In the genomic region with DNA sequence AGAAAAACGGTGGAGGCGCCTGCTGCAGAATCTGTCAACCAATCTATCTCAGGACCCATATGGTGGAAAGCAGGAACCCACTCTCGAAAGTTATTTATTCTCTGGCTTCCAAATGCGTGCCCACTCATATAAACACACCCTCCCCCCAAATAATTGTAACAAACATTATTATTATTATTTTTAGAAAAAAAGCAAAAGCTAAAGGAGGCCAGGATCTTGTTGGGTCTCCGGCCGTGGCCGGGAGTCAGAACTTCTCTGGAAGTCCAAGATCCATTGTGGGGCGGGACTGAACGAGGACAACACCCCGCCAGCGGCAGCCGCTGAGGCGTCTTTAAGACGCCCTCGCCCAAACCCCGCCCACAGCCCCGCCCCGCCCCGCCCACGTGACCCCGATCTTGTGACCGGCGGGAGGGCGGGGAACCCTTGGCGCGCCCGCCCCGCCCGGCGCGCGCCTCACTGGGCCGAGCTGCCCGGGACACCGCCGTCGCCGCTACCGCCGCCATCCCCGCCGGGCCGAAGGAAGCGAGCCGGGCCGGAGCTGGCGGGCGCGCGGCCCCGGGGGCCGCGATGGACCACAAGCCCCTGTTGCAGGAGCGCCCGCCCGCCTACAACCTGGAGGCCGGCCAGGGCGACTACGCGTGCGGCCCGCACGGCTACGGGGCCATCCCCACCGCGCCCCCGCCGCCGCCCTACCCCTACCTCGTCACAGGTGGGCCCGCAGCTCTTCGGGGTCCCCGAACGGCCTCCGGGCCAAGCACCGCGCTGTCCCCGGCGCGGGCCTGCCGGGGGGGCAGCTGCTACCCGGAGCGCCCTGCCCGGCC, we compare ENCODE assay signal across 8 mouse cellular contexts. TPM values are rescaled to one million over a fixed set of nuclear protein-coding genes. Genes with fewer than 3 reads are reported as not detected.
DNase-seq lines count a peak whose midpoint lies in the region; ATAC-seq lines count a peak whose summit lies in the region.

No protein-coding gene starts in this region.

- peaks cover 4% of the 10 kb centered on the region; the same call in 1 of the 2 replicates for H3K36me3 ChIP-seq in hindbrain, embryonic 12.5 days

- H3K4me1 ChIP-seq in hindbrain, embryonic 12.5 days: peaks cover 37% of the 10 kb centered on the region

- H3K4me2 ChIP-seq in hindbrain, embryonic 12.5 days (replicated peaks): peak overlapping the region; percentile 82

- DNase-seq in R1 (ENCODE audit: low read depth, low spot score): peak; percentile 93
- DNase-seq in cerebellum, postnatal 10 days: peak; percentile 90 to 91
- DNase-seq in frontal cortex, postnatal 10 days (ENCODE audit: low spot score in 2 of 2): peak; percentile 77
- DNase-seq in layer of hippocampus, postnatal 25 days (ENCODE audit: extremely low spot score in 1 of 2, low spot score in 1 of 2): peak; percentile 58
- DNase-seq in lung, postnatal 14 days: peak; percentile 85
- peak; percentile 87 for DNase-seq in ovary, postnatal 36 days (ENCODE audit: low spot score)
- peak; percentile 84 for DNase-seq in thymus, postnatal 14 days

- peak overlapping the region; percentile 85 for H3K27ac ChIP-seq in hindbrain, embryonic 12.5 days

- H3K9ac ChIP-seq in hindbrain, embryonic 12.5 days: peak overlapping the region; percentile 83

- H3K27me3 ChIP-seq in hindbrain, embryonic 12.5 days: no peaks in the 10 kb centered on the region

- H3K4me3 ChIP-seq in hindbrain, embryonic 12.5 days: peak overlapping the region; percentile 75

- H3K9me3 ChIP-seq in hindbrain, embryonic 12.5 days (replicated peaks): 0 out of 2 replicates have a peak, but pooled peaks cover 6% of the 10 kb centered on the region

- WGBS in hindbrain, embryonic 12.5 days: under 1% methylated on average over 74 of the region's 84 CpGs

- ATAC-seq in hindbrain, embryonic 12.5 days (ENCODE audit: low FRiP score): peak; percentile 78

RNA-seq across cellular contexts. Expression of gene Bri3, which starts 10.8 kb away (rescaled TPM):
- 126 and 150 TPM in 2 replicates for polyA plus RNA-seq in hindbrain, embryonic 12.5 days (2016; fragmentation: Nextera tagmentation; extraction: Ambion mirVana)
- total RNA-seq in layer of hippocampus, postnatal 25 days (2021): 10 to 100 TPM; 69.3 to 70.2 TPM

RNA-seq across cellular contexts. Expression of gene Tecpr1, which starts 31.6 kb away (rescaled TPM):
- 35.9 and 36.6 TPM in 2 replicates for polyA plus RNA-seq in hindbrain, embryonic 12.5 days (2016; fragmentation: Nextera tagmentation; extraction: Ambion mirVana)
- 100 to 1,000 TPM in 1 of 2 experiments, 10 to 100 TPM in 1; 92.5 to 109 TPM for total RNA-seq in layer of hippocampus, postnatal 25 days (2021)

Comparison
In these comparisons a context has a peak if more than half of its experiments do, and no peak if none do; other contexts are left out.
1. Peak in every context shown above with its lines: DNase-seq, ATAC-seq, H3K4me3 ChIP-seq and H3K27ac ChIP-seq.